11 mouse cellular contexts compared by ENCODE assay signal in genomic region chr8:70220236-70220840, GRCm38 (mm10). TPM values are rescaled to one million over a fixed set of nuclear protein-coding genes. Genes with fewer than 3 reads are reported as not detected.
A peak's percentile ranks its signal among the peaks of the same experiment; 100 is the strongest.
DNase-seq lines count a peak whose midpoint lies in the region; ATAC-seq and TF ChIP-seq lines count a peak whose summit lies in the region.
"Had no signal": no experiment of that assay in that cellular context is flagged by ENCODE, and none has a peak within 500 bp of the region (broad histone marks: within the 10 kb centered on the region; RNA-seq: fewer than 3 reads in every experiment).

No protein-coding gene starts in this region.

- WGBS in heart, embryonic 14.5 days: 67% methylated on average over 8 of the region's 8 CpGs

- no peak for DNase-seq in gastrocnemius, adult 2 months
- DNase-seq in gastrocnemius, postnatal 14 days: no peak
- peak; percentile 54 for DNase-seq in adrenal gland, adult 8-10 months
- peak; percentile 80 to 91 for DNase-seq in kidney, postnatal 25 days
- DNase-seq in layer of hippocampus, postnatal 14 days (ENCODE audit: low spot score in 2 of 2): no peak
- no peak for DNase-seq in spleen, postnatal 10 days (ENCODE audit: low spot score in 2 of 2)

- peaks cover 33% of the 10 kb centered on the region for H3K36me3 ChIP-seq in heart, embryonic 14.5 days (ENCODE audit: control insufficient read depth, insufficient read depth, low read length)

- intact Hi-C loops in gastrocnemius, adult 2 months (cut with DNase I): no loop called here
- intact Hi-C loops in gastrocnemius, postnatal 14 days (cut with DNase I; ENCODE audit: low total_unique reads): loop anchor here (5.0 kb wide), 1 partner anchor 43 kb away; no protein-coding TSS in a partner anchor

- no peaks in the 10 kb centered on the region for H3K27me3 ChIP-seq in heart, embryonic 14.5 days (ENCODE audit: control insufficient read depth, insufficient read depth, low read length)
- H3K27me3 ChIP-seq: limb, embryonic 15.5 days had no signal

- H3K9me3 ChIP-seq in heart, embryonic 14.5 days (ENCODE audit: control insufficient read depth, low read length): no peaks in the 10 kb centered on the region
- H3K9me3 ChIP-seq: forebrain, embryonic 10.5 days; limb, embryonic 15.5 days; midbrain, embryonic 10.5 days had no signal

- peaks cover 9 to 12% of the 10 kb centered on the region in 2 experiments for H3K4me1 ChIP-seq in heart, embryonic 14.5 days (ENCODE audit: control insufficient read depth in 2 of 2, insufficient read depth in 2 of 2, low read length in 2 of 2)
- H3K4me1 ChIP-seq: forebrain, embryonic 10.5 days; midbrain, embryonic 10.5 days had no signal

- H3K4me3 ChIP-seq in gastrocnemius, adult 2 months: no peak overlapping the region
- H3K4me3 ChIP-seq in heart, embryonic 14.5 days (ENCODE audit: control insufficient read depth in 1 of 2, insufficient read depth in 1 of 2, low read depth in 1 of 2, low read length in 2 of 2): no peak overlapping the region
- H3K4me3 ChIP-seq: forebrain, embryonic 10.5 days; limb, embryonic 15.5 days; midbrain, embryonic 10.5 days had no signal

- H3K4me2 ChIP-seq in heart, embryonic 14.5 days (ENCODE audit: low read length): no peak overlapping the region
- H3K4me2 ChIP-seq: limb, embryonic 15.5 days had no signal

- peak overlapping the region; percentile 38; the same call in 1 of the 2 replicates for H3K27ac ChIP-seq in gastrocnemius, adult 2 months
- peak overlapping the region in 1 of 2 experiments; percentile 47; a peak in 3 of 4 replicates for H3K27ac ChIP-seq in heart, embryonic 14.5 days (replicated peaks in 1 of 2; ENCODE audit: control insufficient read depth in 1 of 2, insufficient read depth in 1 of 2, low read depth in 2 of 2, low read length in 2 of 2)
- H3K27ac ChIP-seq: forebrain, embryonic 10.5 days; limb, embryonic 15.5 days; midbrain, embryonic 10.5 days had no signal

- ATAC-seq in heart, embryonic 14.5 days (ENCODE audit: insufficient number of reproducible peaks, insufficient read depth, low FRiP score, low read depth): no peak
- no peak for ATAC-seq in activated CD4-positive, CD25-positive, alpha-beta regulatory T cell, adult 4 months

- H3K9ac ChIP-seq in heart, embryonic 14.5 days (ENCODE audit: low read length): peak overlapping the region; percentile 28
- H3K9ac ChIP-seq: limb, embryonic 15.5 days had no signal

- no peak for TF ChIP-seq CTCF in gastrocnemius, adult 2 months (IDR thresholded peaks at IDR 0.05)

RNA-seq across cellular contexts. Expression of gene Slc25a42, which starts 8.2 kb away (rescaled TPM):
- 10 to 100 TPM; 27.5 to 33.3 TPM for total RNA-seq in gastrocnemius, adult 2 months (2021)
- total RNA-seq in gastrocnemius, postnatal 14 days (2021): 10 to 100 TPM; 25.5 to 29.2 TPM
- total RNA-seq in adrenal gland, adult 8-10 months (2022): 10 to 100 TPM; 41.0 to 54.2 (median 43.1) TPM
- polyA plus RNA-seq in heart, embryonic 14.5 days (2014; fragmentation: Nextera tagmentation; extraction: Ambion mirVana): 5.8 and 7.1 TPM in 2 replicates
- 10 to 100 TPM; 34.0 to 36.2 TPM for total RNA-seq in layer of hippocampus, postnatal 14 days (2021)
- 1 to 10 TPM; 4.9 to 6.3 TPM for polyA plus RNA-seq in activated CD4-positive, CD25-positive, alpha-beta regulatory T cell, adult 4 months (2017; shearing (Covaris generic))

RNA-seq across cellular contexts. Expression of gene Sugp2, which starts 13.7 kb away (rescaled TPM):
- total RNA-seq in gastrocnemius, adult 2 months (2021): 10 to 100 TPM; 41.8 to 50.7 TPM
- 10 to 100 TPM; 42.3 to 44.1 TPM for total RNA-seq in gastrocnemius, postnatal 14 days (2021)
- total RNA-seq in adrenal gland, adult 8-10 months (2022): 10 to 100 TPM; 34.6 to 65.6 (median 46.1) TPM
- 23.1 and 29.1 TPM in 2 replicates for polyA plus RNA-seq in heart, embryonic 14.5 days (2014; fragmentation: Nextera tagmentation; extraction: Ambion mirVana)
- 100 to 1,000 TPM; 124 TPM for total RNA-seq in layer of hippocampus, postnatal 14 days (2021)
- polyA plus RNA-seq in activated CD4-positive, CD25-positive, alpha-beta regulatory T cell, adult 4 months (2017; shearing (Covaris generic)): 10 to 100 TPM; 18.7 to 23.3 TPM

RNA-seq across cellular contexts. Expression of gene Armc6, which starts 13.9 kb away (rescaled TPM):
- total RNA-seq in gastrocnemius, adult 2 months (2021): 1 to 10 TPM; 7.6 to 9.7 TPM
- total RNA-seq in gastrocnemius, postnatal 14 days (2021): 1 to 10 TPM; 6.5 to 9.9 TPM
- 10 to 100 TPM; 13.3 to 19.3 (median 16.0) TPM for total RNA-seq in adrenal gland, adult 8-10 months (2022)
- polyA plus RNA-seq in heart, embryonic 14.5 days (2014; fragmentation: Nextera tagmentation; extraction: Ambion mirVana): 12.1 and 16.5 TPM in 2 replicates
- total RNA-seq in layer of hippocampus, postnatal 14 days (2021): 10 to 100 TPM; 60.1 to 67.4 TPM
- 1 to 10 TPM; 6.6 to 7.6 TPM for polyA plus RNA-seq in activated CD4-positive, CD25-positive, alpha-beta regulatory T cell, adult 4 months (2017; shearing (Covaris generic))

RNA-seq across cellular contexts. Expression of gene Tmem161a, which starts 48.2 kb away (rescaled TPM):
- 10 to 100 TPM; 81.1 to 86.2 TPM for total RNA-seq in gastrocnemius, adult 2 months (2021)
- total RNA-seq in gastrocnemius, postnatal 14 days (2021): 10 to 100 TPM; 76.0 to 78.1 TPM
- total RNA-seq in adrenal gland, adult 8-10 months (2022): 10 to 100 TPM; 70.3 to 95.5 (median 90.6) TPM
- polyA plus RNA-seq in heart, embryonic 14.5 days (2014; fragmentation: Nextera tagmentation; extraction: Ambion mirVana): 73.0 and 77.4 TPM in 2 replicates
- 10 to 100 TPM; 46.1 to 49.4 TPM for total RNA-seq in layer of hippocampus, postnatal 14 days (2021)
- 10 to 100 TPM; 17.4 to 27.3 TPM for polyA plus RNA-seq in activated CD4-positive, CD25-positive, alpha-beta regulatory T cell, adult 4 months (2017; shearing (Covaris generic))

Comparison
In these comparisons a context has a peak if more than half of its experiments do, and no peak if none do; other contexts are left out.
1. DNase-seq: peak in adrenal gland, adult 8-10 months (single experiment) and kidney, postnatal 25 days (2 of 2); none in gastrocnemius, adult 2 months (single experiment), gastrocnemius, postnatal 14 days (single experiment), layer of hippocampus, postnatal 14 days (0 of 2) and spleen, postnatal 10 days (0 of 2).